Mouse (Mus musculus) intestine, embryonic 14.5 days (tissue): ENCODE results near the gene Gpx7. TPM values are rescaled to one million over a fixed set of nuclear protein-coding genes. Genes with fewer than 3 reads are reported as not detected.

ENCODE experiments used
- ATAC-seq: fragments of 200-750 bp; cut with Nextera tagmentation; replicated peaks from 2 replicates; pipeline ENCODE4 v1.8.0; 2017; ENCODE audit warnings: low read depth, moderate number of reproducible peaks, moderate TSS enrichment, moderate library complexity; ENCODE audit not compliant: low FRiP score, low TSS enrichment
- DNase-seq: peaks from one replicate; pipeline ENCODE4 v3.0.0-alpha.2; 2018; ENCODE audit warnings: low spot score
- H3K27ac ChIP-seq: fragments of 300-500 bp; sonication (generic); 2 replicates; pipeline ENCODE4 v1.5.1; 2014; ENCODE audit warnings: low read depth, mild to moderate bottlenecking, control low read depth
- H3K27me3 ChIP-seq: fragments of 300-500 bp; sonication (generic); replicated peaks from 2 replicates; pipeline ENCODE4 v1.6.1; 2014; ENCODE audit warnings: low read length, control low read depth; ENCODE audit not compliant: control insufficient read depth, insufficient read depth
- H3K36me3 ChIP-seq: fragments of 300-500 bp; sonication (generic); 2 replicates; pipeline ENCODE4 v1.6.1; 2014; ENCODE audit warnings: low read length, control low read depth; ENCODE audit not compliant: control insufficient read depth, insufficient read depth
- H3K4me1 ChIP-seq: fragments of 300-500 bp; sonication (generic); replicated peaks from 2 replicates; pipeline ENCODE4 v1.6.1; 2014; ENCODE audit warnings: low read length, control low read depth, mixed read lengths; ENCODE audit not compliant: control insufficient read depth, insufficient read depth
- H3K4me2 ChIP-seq: fragments of 300-500 bp; sonication (generic); 2 replicates; pipeline ENCODE4 v1.6.1; 2014; ENCODE audit warnings: low read length
- H3K4me3 ChIP-seq: fragments of 300-500 bp; sonication (generic); 2 replicates; pipeline ENCODE4 v1.5.1; 2014; ENCODE audit warnings: low read depth, low read length, control low read depth, mixed read lengths
- H3K9ac ChIP-seq: fragments of 300-500 bp; sonication (generic); 2 replicates; pipeline ENCODE4 v1.6.1; 2014; ENCODE audit warnings: mild to moderate bottlenecking, low read length
- H3K9me3 ChIP-seq: fragments of 300-500 bp; sonication (generic); 2 replicates; pipeline ENCODE4 v1.6.1; 2016; ENCODE audit warnings: low read length, control low read depth; ENCODE audit not compliant: control insufficient read depth
- WGBS: fragments of 180-500 bp; shearing (Covaris S2); extraction: QIAGEN DNeasy Blood & Tissue Kit; methylation state at CpG from one replicate; pipeline ENCODE4 v1.1.7; 2014; 5-methylcytosine and 5-hydroxymethylcytosine counted together
- polyA plus RNA-seq: library from polyadenylated mRNA; unstranded; fragments of >200 nt; fragmentation: Nextera tagmentation; extraction: Ambion mirVana; gene quantifications from 2 replicates; pipeline ENCODE4 v1.2.1, GENCODE M21; 2014

Gpx7 gene
- polyA plus RNA-seq, 1 experiment from 2014 or later, result 40.0 TPM

DNA sequence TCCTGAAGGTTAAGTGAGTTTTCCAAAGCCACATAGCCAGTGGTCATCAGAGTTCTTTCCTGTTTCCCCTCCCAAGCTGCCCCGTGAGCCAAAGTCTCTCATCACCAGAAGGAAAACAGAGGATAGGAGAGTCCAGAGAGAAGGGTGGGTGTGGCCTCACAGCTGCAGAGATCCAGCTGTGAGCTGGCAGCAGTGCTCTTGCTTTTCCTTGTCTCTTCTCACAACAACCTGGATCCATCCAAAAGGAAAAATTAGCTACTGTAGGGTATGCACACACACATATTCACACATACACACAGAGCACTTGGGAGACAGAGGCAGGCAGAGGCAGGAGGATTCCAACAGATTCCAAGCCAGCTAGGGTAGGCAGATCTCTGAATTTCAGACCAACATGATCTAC lies 20.7 kb downstream of the Gpx7 start:
- no peak overlapping the region for H3K4me3 ChIP-seq
- no peaks in the 10 kb centered on the region for H3K36me3 ChIP-seq
- ATAC-seq, result no peak
- peaks cover 10% of the 10 kb centered on the region for H3K27me3 ChIP-seq
- no peak overlapping the region for H3K9ac ChIP-seq
- H3K4me2 ChIP-seq, result no peak overlapping the region
- no peak overlapping the region for H3K27ac ChIP-seq
- H3K4me1 ChIP-seq, result peaks cover 19% of the 10 kb centered on the region
- DNase-seq, result no peak
- H3K9me3 ChIP-seq, result no peaks in the 10 kb centered on the region
- 13% methylated on average over 1 of the region's 1 CpGs for WGBS

DNA sequence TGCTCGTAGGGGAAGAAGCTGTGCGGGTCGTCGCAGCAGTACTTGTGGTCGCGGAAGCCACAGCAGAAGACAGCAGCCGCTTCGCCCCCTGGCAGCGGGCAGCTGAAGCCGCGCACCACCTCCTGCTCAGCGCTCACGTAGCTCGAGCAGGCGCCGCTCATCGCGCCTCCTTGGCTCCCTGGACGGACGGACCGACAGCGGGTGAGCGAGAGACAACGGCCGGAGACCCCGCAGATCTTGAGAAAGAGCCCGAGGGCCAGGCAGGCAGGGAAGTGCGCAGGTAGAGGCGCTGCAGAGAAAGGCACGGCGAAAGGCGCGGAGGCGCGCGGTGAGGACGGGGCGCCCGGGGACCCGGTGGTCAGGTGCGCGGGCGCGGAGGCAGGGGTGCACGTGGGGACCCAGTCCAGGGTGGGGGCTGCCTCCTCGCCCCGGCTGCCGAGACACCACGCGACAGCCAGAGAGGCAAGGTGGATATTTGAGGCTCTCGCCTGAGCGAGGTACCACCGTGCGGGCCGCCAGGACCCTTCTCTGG lies 23.5 kb downstream of the Gpx7 start, which contains the start of gene Shisal2a:
Gene Shisal2a (minus strand): TSS at position 167 of the 532 bp plus-strand sequence.
- peak within 1 kb of the TSS; percentile 54 for H3K9ac ChIP-seq
- H3K4me2 ChIP-seq, result peak within 1 kb of the TSS; percentile 76
- H3K36me3 ChIP-seq, result no peaks in the 10 kb centered on the region
- DNase-seq (peak; percentile 70), ATAC-seq (no peak)
- H3K9me3 ChIP-seq, result no peaks in the 10 kb centered on the region
- WGBS, result 3% methylated on average over 55 of the region's 55 CpGs
- no peak within 1 kb of the TSS for H3K27ac ChIP-seq
- H3K4me3 ChIP-seq, result peak within 1 kb of the TSS; percentile 47
- peaks cover 10% of the 10 kb centered on the region for H3K27me3 ChIP-seq
- H3K4me1 ChIP-seq, result peaks cover 9% of the 10 kb centered on the region

DNA sequence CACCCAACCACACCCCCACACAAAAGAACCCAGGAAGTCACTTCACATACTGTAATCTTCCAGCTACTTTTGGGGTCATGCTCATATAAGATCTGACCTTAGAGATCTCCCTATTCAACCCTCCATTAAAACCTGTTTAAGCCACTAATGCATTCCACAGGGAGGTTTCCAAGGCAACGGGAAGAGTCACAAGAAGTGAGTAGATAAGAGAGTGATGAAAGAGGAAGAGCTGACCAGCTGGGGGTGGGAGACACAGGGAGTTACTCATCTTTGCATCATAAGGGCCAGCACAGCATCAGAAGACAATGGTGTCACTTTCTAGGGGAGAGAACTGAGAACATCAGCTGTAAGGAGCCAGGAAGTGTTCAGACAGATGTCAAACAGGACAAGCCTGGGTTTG lies 26.6 kb downstream of the Gpx7 start:
- Histone ChIP-seq H3K9me3 (no peaks in the 10 kb centered on the region), H3K4me3 (no peak overlapping the region), H3K27ac (no peak overlapping the region), H3K36me3 (no peaks in the 10 kb centered on the region), H3K27me3 (peaks cover 10% of the 10 kb centered on the region), H3K4me1 (0 out of 2 replicates have a peak, but pooled peaks cover 2% of the 10 kb centered on the region), H3K9ac (no peak overlapping the region), H3K4me2 (no peak overlapping the region)
- no peak for DNase-seq
- WGBS, result 4% methylated on average over 1 of the region's 1 CpGs
- no peak for ATAC-seq

DNA sequence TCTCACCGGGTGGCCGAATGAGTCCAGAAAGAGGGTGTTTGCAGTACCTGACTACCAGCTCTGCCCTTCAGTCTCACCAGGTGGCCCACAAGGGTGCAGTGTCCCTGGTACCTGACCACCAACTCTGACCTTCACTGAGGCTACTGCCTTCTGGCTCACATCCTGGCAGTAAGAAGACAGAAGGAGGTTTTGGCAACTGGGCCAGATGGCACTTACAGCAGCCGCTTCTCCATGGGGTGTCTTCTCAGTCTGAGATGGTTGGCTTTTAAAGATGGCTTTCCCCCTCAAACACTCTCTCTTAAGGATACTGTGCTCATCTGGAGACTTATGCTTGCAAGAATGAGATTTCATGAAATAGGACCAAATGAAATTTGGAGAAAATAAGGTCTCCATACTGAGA lies 27.3 kb downstream of the Gpx7 start:
- H3K36me3 ChIP-seq, result no peaks in the 10 kb centered on the region
- H3K4me3 ChIP-seq, result no peak overlapping the region
- H3K9ac ChIP-seq, result no peak overlapping the region
- ATAC-seq, result no peak
- no peak overlapping the region for H3K27ac ChIP-seq
- WGBS, result 88% methylated on average over 3 of the region's 3 CpGs
- H3K4me2 ChIP-seq, result no peak overlapping the region
- 0 out of 2 replicates have a peak, but pooled peaks cover 2% of the 10 kb centered on the region for H3K4me1 ChIP-seq
- no peaks in the 10 kb centered on the region for H3K9me3 ChIP-seq
- H3K27me3 ChIP-seq, result peaks cover 10% of the 10 kb centered on the region
- no peak for DNase-seq

DNA sequence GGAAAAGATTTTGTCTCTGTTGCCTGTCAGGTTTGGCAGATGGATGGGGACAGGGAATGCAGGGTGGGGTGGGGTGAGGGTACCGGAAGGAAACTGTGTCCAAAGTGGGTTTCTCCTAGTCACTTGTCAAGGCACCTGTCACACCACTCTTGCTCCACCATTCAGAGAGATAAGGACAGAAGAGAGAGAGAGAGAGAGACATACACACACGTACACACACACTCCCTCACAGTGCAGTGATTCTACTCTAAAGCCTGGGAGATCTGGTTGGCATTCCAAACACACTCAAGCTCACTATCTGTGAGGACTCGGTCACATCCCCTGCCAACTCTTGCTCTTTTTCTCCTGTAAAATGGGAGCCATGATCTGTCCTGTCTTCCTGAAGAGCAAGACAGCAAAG lies 34.6 kb downstream of the Gpx7 start:
- no peaks in the 10 kb centered on the region for H3K27me3 ChIP-seq
- DNase-seq, result no peak
- ATAC-seq, result no peak
- H3K27ac ChIP-seq, result no peak overlapping the region
- H3K9ac ChIP-seq, result no peak overlapping the region
- WGBS, result 51% methylated on average over 3 of the region's 3 CpGs
- no peaks in the 10 kb centered on the region for H3K9me3 ChIP-seq
- H3K4me1 ChIP-seq, result no peaks in the 10 kb centered on the region; the same call in 1 of the 2 replicates
- no peaks in the 10 kb centered on the region for H3K36me3 ChIP-seq
- H3K4me3 ChIP-seq, result no peak overlapping the region
- H3K4me2 ChIP-seq, result no peak overlapping the region

DNA sequence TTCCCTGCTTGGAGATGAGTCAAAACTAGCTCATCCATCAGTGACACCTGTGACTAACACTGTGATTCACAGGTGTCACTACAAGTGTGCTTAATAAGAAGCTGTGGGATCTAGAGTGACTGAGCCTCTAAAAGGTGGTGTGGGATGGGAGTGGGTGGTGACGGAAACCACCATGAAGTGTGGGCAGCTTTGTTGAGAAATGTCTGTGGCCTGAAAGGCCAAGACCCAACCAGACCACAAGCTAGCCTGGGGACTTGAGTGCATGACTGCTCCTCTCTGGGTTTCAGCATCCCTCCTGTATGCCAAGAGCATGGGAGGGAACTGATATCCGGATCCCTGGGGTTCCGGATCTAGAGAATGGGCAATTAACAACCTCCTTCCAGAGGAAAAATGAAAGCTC lies 35.3 kb downstream of the Gpx7 start:
- no peak overlapping the region for H3K27ac ChIP-seq
- no peaks in the 10 kb centered on the region for H3K27me3 ChIP-seq
- no peaks in the 10 kb centered on the region for H3K9me3 ChIP-seq
- no peaks in the 10 kb centered on the region for H3K36me3 ChIP-seq
- H3K4me3 ChIP-seq, result no peak overlapping the region
- no peak overlapping the region for H3K4me2 ChIP-seq
- ATAC-seq (no peak), DNase-seq (no peak)
- H3K4me1 ChIP-seq, result no peaks in the 10 kb centered on the region; the same call in 1 of the 2 replicates
- 92% methylated on average over 3 of the region's 3 CpGs for whole genome bisulfite sequencing
- no peak overlapping the region for H3K9ac ChIP-seq

DNA sequence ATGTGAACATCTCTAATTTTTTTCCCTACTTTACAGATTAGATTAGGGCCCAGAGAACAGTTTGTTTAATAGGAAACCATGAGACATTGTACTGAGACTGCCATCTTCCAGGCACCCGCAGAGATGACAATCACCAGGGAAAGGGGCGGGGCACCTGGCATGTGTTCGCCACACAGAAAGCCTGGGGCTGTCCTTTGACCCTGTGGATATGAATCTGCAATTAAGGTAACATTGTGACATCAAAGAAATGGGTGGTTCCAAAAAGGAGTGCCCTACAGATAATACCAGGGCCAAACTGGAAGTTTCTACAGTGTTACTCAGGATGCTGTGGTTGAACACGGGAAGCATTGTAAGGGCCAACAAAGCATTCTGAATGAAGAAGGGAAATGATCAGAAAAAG lies 36.4 kb downstream of the Gpx7 start:
- no peak overlapping the region for H3K9ac ChIP-seq
- no peak overlapping the region for H3K27ac ChIP-seq
- no peak overlapping the region for H3K4me3 ChIP-seq
- peak; percentile 32; the same call in 1 of the 2 replicates for ATAC-seq
- no peak overlapping the region for H3K4me2 ChIP-seq
- WGBS, result 55% methylated on average over 4 of the region's 4 CpGs
- no peaks in the 10 kb centered on the region for H3K9me3 ChIP-seq
- H3K36me3 ChIP-seq, result no peaks in the 10 kb centered on the region
- DNase-seq, result no peak
- no peaks in the 10 kb centered on the region for H3K27me3 ChIP-seq
- no peaks in the 10 kb centered on the region; the same call in 1 of the 2 replicates for H3K4me1 ChIP-seq

DNA sequence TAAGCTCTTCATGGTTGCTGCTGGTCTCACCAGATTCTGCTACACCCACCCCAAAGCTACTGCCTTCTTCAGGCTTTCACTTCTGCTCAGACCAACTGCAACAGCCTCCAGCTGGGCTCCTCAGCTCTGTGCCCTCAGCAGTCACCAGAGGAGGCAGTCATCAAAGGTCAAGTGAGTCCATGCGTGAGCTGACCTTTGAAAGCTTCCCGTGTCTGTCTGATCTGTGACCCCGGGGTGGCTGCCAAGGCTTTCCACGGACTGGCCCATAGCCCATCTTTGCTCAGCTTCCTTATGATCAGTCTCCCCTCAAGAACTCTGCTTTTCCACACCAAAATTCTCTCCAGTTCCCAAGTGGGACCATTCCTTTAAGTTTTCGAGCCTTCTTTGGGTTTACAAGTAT lies 37.5 kb downstream of the Gpx7 start:
- Histone ChIP-seq H3K36me3 (no peaks in the 10 kb centered on the region), H3K9ac (no peak overlapping the region), H3K9me3 (no peaks in the 10 kb centered on the region), H3K27me3 (no peaks in the 10 kb centered on the region), H3K4me3 (no peak overlapping the region), H3K27ac (no peak overlapping the region), H3K4me2 (no peak overlapping the region), H3K4me1 (peaks cover under 1% of the 10 kb centered on the region)
- 36% methylated on average over 5 of the region's 5 CpGs for WGBS
- ATAC-seq (no peak), DNase-seq (no peak)

DNA sequence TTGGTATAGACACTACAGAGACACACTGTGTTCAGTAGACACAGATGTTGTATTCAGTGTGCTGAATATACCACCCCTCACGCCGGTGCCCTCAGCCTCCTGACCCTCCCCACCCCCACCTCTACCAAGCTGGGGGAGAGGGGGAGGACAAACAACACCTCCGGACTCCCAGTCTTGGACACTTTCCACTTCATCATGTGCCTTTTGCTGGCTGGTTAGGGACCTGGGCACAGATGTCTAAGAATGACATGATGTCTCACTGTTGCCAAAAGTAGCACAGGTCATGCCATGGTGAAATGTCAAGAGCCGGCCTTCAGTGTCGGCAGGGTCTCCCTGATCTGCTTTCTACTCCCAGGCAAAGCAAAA lies 42.7 kb downstream of the Gpx7 start:
- peak overlapping the region; percentile 96 for H3K27ac ChIP-seq
- H3K4me2 ChIP-seq, result no peak overlapping the region
- no peak overlapping the region for H3K4me3 ChIP-seq
- no peak overlapping the region for H3K9ac ChIP-seq
- ATAC-seq (no peak), DNase-seq (no peak)
- no peaks in the 10 kb centered on the region for H3K27me3 ChIP-seq
- no peaks in the 10 kb centered on the region for H3K9me3 ChIP-seq
- H3K36me3 ChIP-seq, result no peaks in the 10 kb centered on the region
- peaks cover 44% of the 10 kb centered on the region for H3K4me1 ChIP-seq
- 14% methylated on average over 5 of the region's 5 CpGs for WGBS
